Mouse (Mus musculus) brain, embryonic 14.5 days (tissue): ENCODE measurements at regions not wholly inside any gene's neighbourhood (a gene's known extent, or its start where the extent isn't known, plus 50 kb on each side); places are given as distances from the start of the nearest gene placed in this dataset.
A peak's percentile ranks its signal among the peaks of the same experiment; 100 is the strongest.

Experiments used
- DNase-seq: peaks from one replicate; pipeline ENCODE4 v3.0.0-alpha.2; 2011; ENCODE audit warnings: low read depth
- CTCF ChIP-seq: fragments of 200-500 bp; IDR thresholded peaks from 2 replicates; pipeline ENCODE4 v1.5.1; 2012; ENCODE audit warnings: inconsistent platforms, mild to moderate bottlenecking, moderate library complexity, borderline replicate concordance; ENCODE audit not compliant: insufficient read depth, insufficient read length; ENCODE audit errors: extremely low read depth
- POLR2A ChIP-seq: fragments of 200-500 bp; IDR thresholded peaks from 2 replicates; pipeline ENCODE4 v1.6.1; 2012; ENCODE audit warnings: mild to moderate bottlenecking, inconsistent platforms, borderline replicate concordance; ENCODE audit not compliant: poor library complexity, insufficient read depth, insufficient read length, severe bottlenecking; ENCODE audit errors: extremely low read depth

- DNase-seq = no peak
- TF ChIP-seq CTCF = no peak
- no peak for TF ChIP-seq POLR2A
Measured at GRCm38 (mm10) chr15:10816213-10816621, 101.8 kb upstream of the Rai14 start.

- TF ChIP-seq POLR2A = no peak
- no peak for TF ChIP-seq CTCF
- peak; percentile 39 for DNase-seq
Measured at GRCm38 (mm10) chr15:10818216-10818615, 103.8 kb upstream of the Rai14 start.

- TF ChIP-seq POLR2A (no peak), CTCF (no peak)
Measured at GRCm38 (mm10) chr15:10818706-10819105, 104.3 kb upstream of the Rai14 start.

GRCm38 (mm10) chr15:10823933-10824332 lies 109.5 kb upstream of the Rai14 start:
- no peak for TF ChIP-seq POLR2A
- DNase-seq = no peak

More at GRCm38 (mm10) chr15:10818706-10819105, 104.3 kb upstream of the Rai14 start:
- DNase-seq = no peak

- TF ChIP-seq CTCF (no peak), POLR2A (no peak)
- DNase-seq = no peak
Measured at GRCm38 (mm10) chr15:10829588-10829987, 115.2 kb upstream of the Rai14 start.

- TF ChIP-seq CTCF = no peak
- TF ChIP-seq POLR2A = no peak
- no peak for DNase-seq
Measured at GRCm38 (mm10) chr15:10830478-10830877, 116.1 kb upstream of the Rai14 start.

- TF ChIP-seq CTCF (no peak), POLR2A (no peak)
- DNase-seq = no peak
Measured at GRCm38 (mm10) chr15:10831106-10831505, 116.7 kb upstream of the Rai14 start.

- TF ChIP-seq CTCF (no peak), POLR2A (no peak)
- DNase-seq = no peak
Measured at GRCm38 (mm10) chr15:10832331-10832730, 117.9 kb upstream of the Rai14 start.

- TF ChIP-seq CTCF (no peak), POLR2A (no peak)
- DNase-seq = no peak
Measured at GRCm38 (mm10) chr15:10833866-10834571, 118.1 kb upstream of the C1qtnf3 start.

GRCm38 (mm10) chr15:10838584-10839288 lies 113.4 kb upstream of the C1qtnf3 start:
- TF ChIP-seq CTCF (no peak), POLR2A (no peak)
- no peak for DNase-seq

- no peak for TF ChIP-seq POLR2A
- TF ChIP-seq CTCF = no peak
- peak; percentile 72 for DNase-seq
Measured at GRCm38 (mm10) chr15:10840621-10841034, 111.5 kb upstream of the C1qtnf3 start.

- DNase-seq = no peak
- TF ChIP-seq CTCF = no peak
Measured at GRCm38 (mm10) chr15:10843060-10843695, 109.0 kb upstream of the C1qtnf3 start.

GRCm38 (mm10) chr15:10846722-10847121 lies 105.4 kb upstream of the C1qtnf3 start:
- TF ChIP-seq POLR2A (no peak), CTCF (no peak)
- DNase-seq = no peak
